Mouse (Mus musculus): ENCODE data around the gene Satb2. TPM values are rescaled to one million over a fixed set of nuclear protein-coding genes. Genes with fewer than 3 reads are reported as not detected.

The Satb2 gene
- polyA plus RNA-seq, 1 experiment from 2014 or later, result 1.9 TPM

- peaks cover 8% of the 10 kb centered on the region; the same call in 1 of the 2 replicates for H3K4me1 ChIP-seq (replicated peaks; ENCODE audit: control insufficient read depth, insufficient read depth, low read length)
- H3K27me3 ChIP-seq (ENCODE audit: control insufficient read depth, insufficient read depth, low read length), result peaks cover 53% of the 10 kb centered on the region
- H3K9ac ChIP-seq (ENCODE audit: low read length), result no peak overlapping the region
- peak overlapping the region; percentile 45; the same call in 1 of the 2 replicates for H3K4me2 ChIP-seq (ENCODE audit: low read depth, low read length, severe bottlenecking)
- WGBS, result 1% methylated on average over 11 of the region's 11 CpGs
- peak; percentile 58 for DNase-seq (ENCODE audit: low spot score)
- no peak for ATAC-seq (replicated peaks; ENCODE audit: low FRiP score)
- H3K27ac ChIP-seq (ENCODE audit: low read depth, low read length), result no peak overlapping the region
- peak overlapping the region; percentile 13; the same call in 1 of the 2 replicates for H3K4me3 ChIP-seq (ENCODE audit: low read depth, low read length)
- H3K9me3 ChIP-seq (ENCODE audit: control insufficient read depth, low read length), result no peaks in the 10 kb centered on the region
- no peaks in the 10 kb centered on the region for H3K36me3 ChIP-seq (ENCODE audit: control insufficient read depth, insufficient read depth, low read length)
These were observed 1.7 kb downstream of the Satb2 start for GRCm38 (mm10) chr1:56976825-56977104.

DNA sequence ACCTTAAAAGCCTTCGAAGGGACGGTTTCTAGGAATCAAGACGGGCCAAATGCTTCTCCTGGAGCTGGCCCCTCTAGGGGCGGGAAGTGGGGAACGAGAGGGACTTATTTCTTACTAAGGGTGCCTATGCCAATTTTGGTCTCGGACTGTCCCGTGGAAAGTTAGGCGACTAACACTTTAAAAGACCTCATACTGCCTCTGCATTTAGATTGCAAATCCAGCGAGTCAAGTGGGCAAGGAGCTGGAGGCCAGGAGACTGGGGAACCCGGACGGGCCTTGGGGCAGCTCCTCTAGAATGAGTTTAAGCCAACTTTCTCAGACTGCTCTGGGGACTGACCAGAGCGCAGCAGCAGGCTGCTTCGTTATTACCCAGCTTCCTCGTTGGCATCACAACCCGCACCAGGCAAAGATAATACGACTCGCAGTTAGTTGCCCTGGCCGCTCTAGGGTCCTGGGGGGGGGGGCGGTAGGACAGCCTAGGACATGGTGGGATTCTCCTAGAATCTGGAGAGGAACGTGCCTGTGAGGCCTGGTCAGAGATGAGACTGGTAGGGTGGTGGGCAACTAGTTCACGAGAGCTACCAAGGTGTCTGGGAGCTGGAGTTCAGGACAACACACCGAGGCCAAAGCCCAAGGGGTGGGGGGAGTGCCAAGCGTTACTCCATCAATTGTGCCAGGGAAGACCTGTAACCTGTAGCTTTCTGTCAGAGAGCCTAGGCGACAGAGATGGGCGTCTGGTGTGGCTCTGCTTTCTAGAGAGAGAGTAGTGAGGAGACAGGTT lies 2.2 kb downstream of the Satb2 start:
- Histone ChIP-seq H3K27ac (ENCODE audit: low read depth, low read length) (no peak overlapping the region), H3K4me3 (ENCODE audit: low read depth, low read length) (no peak overlapping the region), H3K9me3 (ENCODE audit: control insufficient read depth, low read length) (no peaks in the 10 kb centered on the region), H3K4me1 (replicated peaks; ENCODE audit: control insufficient read depth, insufficient read depth, low read length) (peaks cover 8% of the 10 kb centered on the region; the same call in 1 of the 2 replicates), H3K4me2 (ENCODE audit: low read depth, low read length, severe bottlenecking) (no peak overlapping the region), H3K36me3 (ENCODE audit: control insufficient read depth, insufficient read depth, low read length) (no peaks in the 10 kb centered on the region), H3K27me3 (ENCODE audit: control insufficient read depth, insufficient read depth, low read length) (peaks cover 49% of the 10 kb centered on the region), H3K9ac (ENCODE audit: low read length) (no peak overlapping the region)
- ATAC-seq (replicated peaks; ENCODE audit: low FRiP score) (no peak), DNase-seq (ENCODE audit: low spot score) (peak; percentile 59)
- 1% methylated on average over 25 of the region's 25 CpGs for WGBS

DNA sequence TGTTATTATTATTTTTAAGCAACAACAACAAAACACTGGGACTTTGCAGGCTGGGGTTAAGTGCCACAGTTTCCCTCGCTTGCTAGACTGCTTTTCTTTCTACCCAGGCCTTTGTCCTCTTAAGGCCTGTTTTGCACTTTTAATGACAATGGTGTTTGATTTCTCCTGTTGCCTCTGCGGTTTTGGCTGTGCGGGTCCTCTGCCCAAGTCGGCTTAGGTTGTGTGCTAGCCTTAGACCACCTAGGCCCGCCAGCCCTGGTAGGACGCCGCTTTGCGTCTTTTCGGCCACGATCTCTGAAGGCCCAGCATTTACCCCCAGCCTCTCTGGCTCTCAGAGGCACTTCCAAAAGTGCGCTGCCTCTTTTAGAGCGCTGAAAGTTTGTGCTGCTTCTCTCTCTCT lies 2.9 kb downstream of the Satb2 start:
- Histone ChIP-seq H3K27me3 (ENCODE audit: control insufficient read depth, insufficient read depth, low read length) (peaks cover 43% of the 10 kb centered on the region), H3K27ac (ENCODE audit: low read depth, low read length) (no peak overlapping the region), H3K4me2 (ENCODE audit: low read depth, low read length, severe bottlenecking) (no peak overlapping the region), H3K4me3 (ENCODE audit: low read depth, low read length) (no peak overlapping the region), H3K4me1 (replicated peaks; ENCODE audit: control insufficient read depth, insufficient read depth, low read length) (peaks cover 12% of the 10 kb centered on the region; the same call in 1 of the 2 replicates), H3K36me3 (ENCODE audit: control insufficient read depth, insufficient read depth, low read length) (no peaks in the 10 kb centered on the region), H3K9ac (ENCODE audit: low read length) (no peak overlapping the region), H3K9me3 (ENCODE audit: control insufficient read depth, low read length) (no peaks in the 10 kb centered on the region)
- 1% methylated on average over 12 of the region's 12 CpGs for WGBS
- ATAC-seq (replicated peaks; ENCODE audit: low FRiP score) (no peak), DNase-seq (ENCODE audit: low spot score) (peak; percentile 65)

DNA sequence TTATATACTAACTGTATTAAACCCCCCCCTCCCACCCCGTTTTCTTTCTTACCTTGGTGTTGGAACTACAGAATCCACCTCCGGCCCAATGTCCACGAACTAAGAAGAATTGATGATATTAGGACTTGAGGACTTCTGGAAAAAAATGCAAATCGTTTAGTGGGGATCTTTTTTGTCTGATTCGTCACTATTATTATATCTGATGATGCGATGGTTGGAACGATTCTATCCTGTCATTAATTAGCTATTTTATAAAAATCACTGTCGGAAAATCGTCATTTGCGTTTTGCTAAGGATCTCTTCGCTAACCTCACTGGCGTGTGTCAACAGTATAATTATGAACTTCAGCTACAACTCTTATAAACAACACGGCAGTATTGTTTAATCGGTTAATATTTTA lies 4.3 kb downstream of the Satb2 start:
- ATAC-seq (replicated peaks; ENCODE audit: low FRiP score), result no peak
- peaks cover 20% of the 10 kb centered on the region; the same call in 1 of the 2 replicates for H3K4me1 ChIP-seq (replicated peaks; ENCODE audit: control insufficient read depth, insufficient read depth, low read length)

GRCm38 (mm10) chr1:56973593-56973950 lies 4.9 kb downstream of the Satb2 start:
- peak; percentile 5; the same call in 1 of the 2 replicates for ATAC-seq (replicated peaks; ENCODE audit: low FRiP score)
- under 1% methylated on average over 16 of the region's 16 CpGs for WGBS
- peak overlapping the region; percentile 90 for H3K9ac ChIP-seq (ENCODE audit: low read length)
- no peak for DNase-seq (ENCODE audit: low spot score)
- H3K27me3 ChIP-seq (ENCODE audit: control insufficient read depth, insufficient read depth, low read length), result peaks cover 44% of the 10 kb centered on the region
- H3K4me2 ChIP-seq (ENCODE audit: low read depth, low read length, severe bottlenecking), result peak overlapping the region; percentile 96
- no peaks in the 10 kb centered on the region for H3K36me3 ChIP-seq (ENCODE audit: control insufficient read depth, insufficient read depth, low read length)
- H3K4me1 ChIP-seq (replicated peaks; ENCODE audit: control insufficient read depth, insufficient read depth, low read length), result peaks cover 20% of the 10 kb centered on the region; the same call in 1 of the 2 replicates
- H3K27ac ChIP-seq (ENCODE audit: low read depth, low read length), result no peak overlapping the region
- no peaks in the 10 kb centered on the region for H3K9me3 ChIP-seq (ENCODE audit: control insufficient read depth, low read length)
- peak overlapping the region; percentile 76 for H3K4me3 ChIP-seq (ENCODE audit: low read depth, low read length)

More for the DNA sequence above, 4.3 kb downstream of the Satb2 start:
- Histone ChIP-seq H3K27me3 (ENCODE audit: control insufficient read depth, insufficient read depth, low read length) (peaks cover 41% of the 10 kb centered on the region), H3K9ac (ENCODE audit: low read length) (no peak overlapping the region), H3K36me3 (ENCODE audit: control insufficient read depth, insufficient read depth, low read length) (no peaks in the 10 kb centered on the region), H3K9me3 (ENCODE audit: control insufficient read depth, low read length) (no peaks in the 10 kb centered on the region), H3K4me3 (ENCODE audit: low read depth, low read length) (no peak overlapping the region), H3K27ac (ENCODE audit: low read depth, low read length) (no peak overlapping the region), H3K4me2 (ENCODE audit: low read depth, low read length, severe bottlenecking) (no peak overlapping the region)
- 6% methylated on average over 14 of the region's 14 CpGs for WGBS
- DNase-seq (ENCODE audit: low spot score), result no peak

- H3K4me3 ChIP-seq (ENCODE audit: low read depth, low read length), result peak overlapping the region; percentile 76
These were observed 5.4 kb downstream of the Satb2 start for GRCm38 (mm10) chr1:56972950-56973592.

GRCm38 (mm10) chr1:56972251-56972949 lies 6.0 kb downstream of the Satb2 start:
- peak overlapping the region; percentile 90 for H3K9ac ChIP-seq (ENCODE audit: low read length)
- peak; percentile 87 for DNase-seq (ENCODE audit: low spot score)
- H3K4me1 ChIP-seq (replicated peaks; ENCODE audit: control insufficient read depth, insufficient read depth, low read length), result peaks cover 16% of the 10 kb centered on the region; the same call in 1 of the 2 replicates
- H3K9me3 ChIP-seq (ENCODE audit: control insufficient read depth, low read length), result no peaks in the 10 kb centered on the region
- peak overlapping the region; percentile 88 for H3K27ac ChIP-seq (ENCODE audit: low read depth, low read length)
- under 1% methylated on average over 74 of the region's 83 CpGs for WGBS
- no peaks in the 10 kb centered on the region for H3K36me3 ChIP-seq (ENCODE audit: control insufficient read depth, insufficient read depth, low read length)
- peak; percentile 63 for ATAC-seq (replicated peaks; ENCODE audit: low FRiP score)
- peak overlapping the region; percentile 96 for H3K4me2 ChIP-seq (ENCODE audit: low read depth, low read length, severe bottlenecking)
- peaks cover 36% of the 10 kb centered on the region for H3K27me3 ChIP-seq (ENCODE audit: control insufficient read depth, insufficient read depth, low read length)
- H3K4me3 ChIP-seq (ENCODE audit: low read depth, low read length), result peak overlapping the region; percentile 76

More at GRCm38 (mm10) chr1:56972950-56973592, 5.4 kb downstream of the Satb2 start:
- peak; percentile 94 for DNase-seq (ENCODE audit: low spot score)
- peak overlapping the region; percentile 90 for H3K9ac ChIP-seq (ENCODE audit: low read length)
- no peaks in the 10 kb centered on the region for H3K9me3 ChIP-seq (ENCODE audit: control insufficient read depth, low read length)
- H3K4me1 ChIP-seq (replicated peaks; ENCODE audit: control insufficient read depth, insufficient read depth, low read length), result peaks cover 19% of the 10 kb centered on the region; the same call in 1 of the 2 replicates
- ATAC-seq (replicated peaks; ENCODE audit: low FRiP score), result peak; percentile 66
- peak overlapping the region; percentile 88 for H3K27ac ChIP-seq (ENCODE audit: low read depth, low read length)
- under 1% methylated on average over 47 of the region's 47 CpGs for WGBS
- peaks cover 43% of the 10 kb centered on the region for H3K27me3 ChIP-seq (ENCODE audit: control insufficient read depth, insufficient read depth, low read length)
- H3K36me3 ChIP-seq (ENCODE audit: control insufficient read depth, insufficient read depth, low read length), result no peaks in the 10 kb centered on the region
- H3K4me2 ChIP-seq (ENCODE audit: low read depth, low read length, severe bottlenecking), result peak overlapping the region; percentile 96

DNA sequence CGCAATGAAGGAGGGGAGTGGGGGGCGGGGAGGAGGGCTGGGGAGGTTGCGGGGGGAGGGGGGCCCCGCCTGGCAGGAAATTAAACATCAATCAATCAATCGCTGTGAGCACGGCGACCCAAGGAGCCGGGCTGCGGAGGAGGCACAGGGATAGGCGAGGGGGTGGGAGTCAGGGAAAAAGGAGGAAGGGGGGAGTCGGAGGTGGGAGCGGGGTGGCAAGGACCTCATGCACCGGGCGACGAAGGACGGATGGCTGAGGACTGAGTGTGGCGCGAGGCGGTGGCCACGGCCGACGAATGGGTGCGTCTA lies 6.6 kb downstream of the Satb2 start:
- no peaks in the 10 kb centered on the region for H3K36me3 ChIP-seq (ENCODE audit: control insufficient read depth, insufficient read depth, low read length)
- peak overlapping the region; percentile 96 for H3K4me2 ChIP-seq (ENCODE audit: low read depth, low read length, severe bottlenecking)
- no peaks in the 10 kb centered on the region for H3K9me3 ChIP-seq (ENCODE audit: control insufficient read depth, low read length)
- no peak for DNase-seq (ENCODE audit: low spot score)
- peaks cover 31% of the 10 kb centered on the region for H3K27me3 ChIP-seq (ENCODE audit: control insufficient read depth, insufficient read depth, low read length)
- H3K4me1 ChIP-seq (replicated peaks; ENCODE audit: control insufficient read depth, insufficient read depth, low read length), result peaks cover 15% of the 10 kb centered on the region; the same call in 1 of the 2 replicates
- H3K4me3 ChIP-seq (ENCODE audit: low read depth, low read length), result peak overlapping the region; percentile 76
- H3K27ac ChIP-seq (ENCODE audit: low read depth, low read length), result 0 out of 2 replicates have a peak overlapping the region, but pooled peaks have one; percentile 88
- ATAC-seq (replicated peaks; ENCODE audit: low FRiP score), result no peak
- peak overlapping the region; percentile 90 for H3K9ac ChIP-seq (ENCODE audit: low read length)
- 1% methylated on average over 22 of the region's 23 CpGs for WGBS

Measured in forebrain, embryonic 11.5 days (tissue).